14 mouse cellular contexts compared by ENCODE assay signal in genomic region chr2:6882236-6882885, GRCm38 (mm10).
DNase-seq lines count a peak whose midpoint lies in the region; ATAC-seq and TF ChIP-seq lines count a peak whose summit lies in the region.
"Had no signal": no experiment of that assay in that cellular context is flagged by ENCODE, and none has a peak within 500 bp of the region (broad histone marks: within the 10 kb centered on the region; RNA-seq: fewer than 3 reads in every experiment).

No protein-coding gene starts in this region.

- peak; percentile 47 for ATAC-seq in forebrain, postnatal 0 days
- ATAC-seq in midbrain, embryonic 12.5 days (ENCODE audit: low FRiP score, low read depth): no peak
- no peak for ATAC-seq in inflammation-experienced regulatory T-cells, adult 6 months
- ATAC-seq: intestine, embryonic 16.5 days had no signal

- H3K4me3 ChIP-seq in forebrain, postnatal 0 days (ENCODE audit: low read depth, low read length): peak overlapping the region; percentile 59
- peak overlapping the region; percentile 31 for H3K4me3 ChIP-seq in midbrain, embryonic 12.5 days

- H3K4me1 ChIP-seq in forebrain, postnatal 0 days (ENCODE audit: insufficient read depth): peaks cover 7% of the 10 kb centered on the region; the same call in 1 of the 2 replicates
- H3K4me1 ChIP-seq in midbrain, embryonic 12.5 days: peaks cover 37% of the 10 kb centered on the region

- WGBS in forebrain, postnatal 0 days: 16% methylated on average over 6 of the region's 6 CpGs
- WGBS in midbrain, embryonic 12.5 days: 34% methylated on average over 6 of the region's 6 CpGs

- no peak for TF ChIP-seq CTCF in forebrain, postnatal 0 days (IDR thresholded peaks at IDR 0.05; ENCODE audit: low read depth)

- peak overlapping the region; percentile 83 for H3K9ac ChIP-seq in forebrain, postnatal 0 days
- H3K9ac ChIP-seq in midbrain, embryonic 12.5 days (replicated peaks): no peak overlapping the region
- H3K9ac ChIP-seq: liver, embryonic 14.5 days had no signal

- peak overlapping the region; percentile 96 for H3K27ac ChIP-seq in forebrain, postnatal 0 days (ENCODE audit: low read depth, low read length)
- H3K27ac ChIP-seq in midbrain, embryonic 12.5 days (replicated peaks): peak overlapping the region; percentile 35; the same call in 1 of the 2 replicates
- H3K27ac ChIP-seq: embryonic facial prominence, embryonic 10.5 days; liver, embryonic 14.5 days had no signal

- no peaks in the 10 kb centered on the region for H3K36me3 ChIP-seq in forebrain, postnatal 0 days (ENCODE audit: insufficient read depth)
- no peaks in the 10 kb centered on the region for H3K36me3 ChIP-seq in midbrain, embryonic 12.5 days
- H3K36me3 ChIP-seq: embryonic facial prominence, embryonic 10.5 days had no signal

- DNase-seq in cerebellum, adult 9-10 months: peak; percentile 38
- DNase-seq in cerebellum, adult 11-12 months: no peak
- peak; percentile 78 for DNase-seq in forebrain, postnatal 0 days
- DNase-seq in retina, embryonic 14.5 days (ENCODE audit: low spot score): peak; percentile 47
- no peak for DNase-seq in heart, adult 11 months
- no peak for DNase-seq in left cerebral cortex, adult 8-10 months (ENCODE audit: low spot score in 2 of 2)
- DNase-seq: adrenal gland, postnatal 14 days; gastrocnemius, postnatal 36 days; lung, postnatal 36 days had no signal

- H3K4me2 ChIP-seq in forebrain, postnatal 0 days (ENCODE audit: low read depth): peak overlapping the region; percentile 68
- H3K4me2 ChIP-seq in midbrain, embryonic 12.5 days (replicated peaks): peak overlapping the region; percentile 52

- no peaks in the 10 kb centered on the region for H3K27me3 ChIP-seq in forebrain, postnatal 0 days (ENCODE audit: insufficient read depth, low read length)
- H3K27me3 ChIP-seq in midbrain, embryonic 12.5 days: no peaks in the 10 kb centered on the region

- H3K9me3 ChIP-seq in forebrain, postnatal 0 days (ENCODE audit: low read length): no peaks in the 10 kb centered on the region
- no peaks in the 10 kb centered on the region for H3K9me3 ChIP-seq in midbrain, embryonic 12.5 days
- H3K9me3 ChIP-seq: embryonic facial prominence, embryonic 10.5 days had no signal

Comparison
In these comparisons a context has a peak if more than half of its experiments do, and no peak if none do; other contexts are left out.
1. DNase-seq: peak in cerebellum, adult 9-10 months (single experiment), forebrain, postnatal 0 days (single experiment) and retina, embryonic 14.5 days (single experiment); none in cerebellum, adult 11-12 months (single experiment), heart, adult 11 months (single experiment) and left cerebral cortex, adult 8-10 months (0 of 2).